ENCODE assay signal across 8 mouse cellular contexts in genomic region chr15:84714730-84715129, GRCm38 (mm10). TPM values are rescaled to one million over a fixed set of nuclear protein-coding genes. Genes with fewer than 3 reads are reported as not detected.
DNase-seq lines count a peak whose midpoint lies in the region; ATAC-seq and TF ChIP-seq lines count a peak whose summit lies in the region.

No protein-coding gene starts in this region.

- peak overlapping the region; percentile 34; the same call in 1 of the 2 replicates for H3K4me3 ChIP-seq in kidney, adult 2 months (ENCODE audit: insufficient read depth, low read depth, low read length)
- peak overlapping the region; percentile 18 for H3K4me3 ChIP-seq in lung, embryonic 14.5 days (ENCODE audit: low read depth, low read length)

- peak overlapping the region; percentile 42 for H3K9ac ChIP-seq in lung, embryonic 14.5 days

- no peak for TF ChIP-seq CTCF in kidney, adult 2 months (conservative IDR thresholded peaks at IDR 0.05; ENCODE audit: insufficient read depth, insufficient read length, low read depth, low read length)
- peak; percentile 71 for TF ChIP-seq CTCF in lung, embryonic 14.5 days (IDR thresholded peaks at IDR 0.05; ENCODE audit: low read depth)

- peak overlapping the region; percentile 94 for H3K27ac ChIP-seq in kidney, adult 2 months (ENCODE audit: insufficient read depth, low read depth, low read length)
- H3K27ac ChIP-seq in lung, embryonic 14.5 days (ENCODE audit: low read depth): peak overlapping the region; percentile 89

- H3K4me1 ChIP-seq in kidney, adult 2 months (ENCODE audit: control insufficient read depth, insufficient read depth, low read length): peaks cover 5% of the 10 kb centered on the region; the same call in 1 of the 2 replicates
- H3K4me1 ChIP-seq in lung, embryonic 14.5 days (ENCODE audit: insufficient read depth): peaks cover 5% of the 10 kb centered on the region; the same call in 1 of the 2 replicates

- DNase-seq in right cerebral cortex, postnatal 10 days (ENCODE audit: low spot score in 2 of 2): peak; percentile 64 to 76
- DNase-seq in right cerebral cortex, postnatal 25 days: no peak
- DNase-seq in embryo, embryonic 11.5 days (ENCODE audit: low read depth, low spot score): peak; percentile 64
- DNase-seq in heart, adult 8-10 months (ENCODE audit: low spot score): peak; percentile 92
- DNase-seq in kidney, adult 2 months: peak; percentile 92
- peak; percentile 93 for DNase-seq in lung, embryonic 14.5 days
- peak; percentile 68 for DNase-seq in ovary, postnatal 14 days (ENCODE audit: low spot score)

- peak; percentile 81 for ATAC-seq in lung, embryonic 14.5 days (ENCODE audit: insufficient read depth)
- ATAC-seq in erythroblast, adult 5-6 weeks (replicated peaks; ENCODE audit: low FRiP score, poor library complexity, severe bottlenecking): no peak

- no peaks in the 10 kb centered on the region for H3K27me3 ChIP-seq in kidney, adult 2 months (replicated peaks; ENCODE audit: control insufficient read depth, insufficient read depth, low read length)
- H3K27me3 ChIP-seq in lung, embryonic 14.5 days (ENCODE audit: insufficient read depth, low read length): 0 out of 2 replicates have a peak, but pooled peaks cover 5% of the 10 kb centered on the region

- WGBS in kidney, adult 2 months: 3% methylated on average over 17 of the region's 17 CpGs
- 0% methylated on average over 17 of the region's 17 CpGs for WGBS in lung, embryonic 14.5 days

- H3K4me2 ChIP-seq in lung, embryonic 14.5 days: peak overlapping the region; percentile 59

- H3K9me3 ChIP-seq in lung, embryonic 14.5 days (ENCODE audit: low read depth, low read length): no peaks in the 10 kb centered on the region

- no peak for TF ChIP-seq POLR2A in kidney, adult 2 months (IDR thresholded peaks at IDR 0.05; ENCODE audit: low read depth, low read length)

- no peaks in the 10 kb centered on the region for H3K36me3 ChIP-seq in kidney, adult 2 months (ENCODE audit: control insufficient read depth, insufficient read depth, low read length)
- H3K36me3 ChIP-seq in lung, embryonic 14.5 days (ENCODE audit: insufficient read depth): no peaks in the 10 kb centered on the region

RNA-seq across cellular contexts. Expression of gene Arhgap8, which starts 5.1 kb away (rescaled TPM):
- 1 to 10 TPM in 2 of 4 experiments, under 1 TPM in 2; 0.83 to 1.3 (median 1.0) TPM for total RNA-seq in heart, adult 8-10 months (2022)
- 4.7 and 5.3 TPM in 2 replicates for polyA plus RNA-seq in kidney, adult 2 months (2012; rRNA removed)
- 17.4 and 18.1 TPM in 2 replicates for polyA plus RNA-seq in lung, embryonic 14.5 days (2014; fragmentation: Nextera tagmentation; extraction: Ambion mirVana)
- not detected in 2 replicates for total RNA-seq in erythroblast, adult 5-6 weeks (2015; ENCODE audit: low replicate concordance)
- not detected in 2 replicates for total RNA-seq in erythroblast, adult 5-6 weeks (2017; ENCODE audit: low replicate concordance)

RNA-seq across cellular contexts. Expression of gene Prr5, which starts 45.3 kb away (rescaled TPM):
- total RNA-seq in heart, adult 8-10 months (2022): 1 to 10 TPM; 2.5 to 4.3 (median 3.1) TPM
- polyA plus RNA-seq in kidney, adult 2 months (2012; rRNA removed): 63.6 and 68.4 TPM in 2 replicates
- 24.5 and 27.8 TPM in 2 replicates for polyA plus RNA-seq in lung, embryonic 14.5 days (2014; fragmentation: Nextera tagmentation; extraction: Ambion mirVana)
- total RNA-seq in erythroblast, adult 5-6 weeks (2015; ENCODE audit: low replicate concordance): 0.84 TPM in 1 of 2 replicates, not detected in the other
- total RNA-seq in erythroblast, adult 5-6 weeks (2017; ENCODE audit: low replicate concordance): 0.09 TPM in 1 of 2 replicates, not detected in the other
